Mouse (Mus musculus) G1E (cell line): ENCODE measurements around the gene Arpc4. TPM values are rescaled to one million over a fixed set of nuclear protein-coding genes. Genes with fewer than 3 reads are reported as not detected.

Source experiments
- ATAC-seq: 2 replicates; pipeline ENCODE4 v1.8.0; 2016; ENCODE audit warnings: mild to moderate bottlenecking; ENCODE audit not compliant: insufficient number of reproducible peaks, poor library complexity, low FRiP score, severe bottlenecking; ENCODE audit errors: extremely low read depth
- DNase-seq: peaks from one replicate; pipeline ENCODE4 v3.0.0; 2012; ENCODE audit warnings: low spot score
- H3K27me3 ChIP-seq: 2 replicates; pipeline ENCODE4 v1.6.1; 2012; ENCODE audit warnings: mild to moderate bottlenecking, low read length, inconsistent platforms; ENCODE audit not compliant: insufficient read depth
- H3K36me3 ChIP-seq: replicated peaks from 2 replicates; pipeline ENCODE3; 2012; ENCODE audit warnings: mild to moderate bottlenecking, inconsistent platforms
- H3K4me1 ChIP-seq: 2 replicates; pipeline ENCODE4 v1.6.1; 2012; ENCODE audit warnings: low read depth, low read length, inconsistent platforms, mixed read lengths; ENCODE audit not compliant: insufficient read depth
- H3K4me3 ChIP-seq: 2 replicates; pipeline ENCODE4 v1.5.1; 2012; ENCODE audit warnings: low read depth, mild to moderate bottlenecking, inconsistent platforms, low read length, moderate library complexity, mixed read lengths
- H3K9me3 ChIP-seq: replicated peaks from 2 replicates; pipeline ENCODE4 v1.6.1; 2012; ENCODE audit warnings: inconsistent platforms
- CTCF ChIP-seq: IDR thresholded peaks from 2 replicates; pipeline ENCODE4 v1.5.1; 2012; ENCODE audit warnings: low read depth, low read length, inconsistent platforms, mixed read lengths
- GATA1 ChIP-seq: IDR thresholded peaks from 2 replicates; pipeline ENCODE4 v1.6.1; 2012; ENCODE audit warnings: borderline replicate concordance, low read length, inconsistent platforms, mixed read lengths
- GATA2 ChIP-seq: IDR thresholded peaks from 2 replicates; pipeline ENCODE4 v1.6.1; 2012; ENCODE audit warnings: low read depth, low read length, inconsistent platforms, borderline replicate concordance
- POLR2AphosphoS5 ChIP-seq: IDR thresholded peaks from 2 replicates; pipeline ENCODE4 v1.6.1; 2012; ENCODE audit warnings: low read depth, low read length, inconsistent platforms; ENCODE audit not compliant: insufficient replicate concordance
- TAL1 ChIP-seq: conservative IDR thresholded peaks from 2 replicates; pipeline ENCODE4 v1.6.1; 2012; ENCODE audit warnings: low read depth, low read length, inconsistent platforms, mixed read lengths
- polyA plus RNA-seq: library from polyadenylated mRNA; stranded (reverse); fragments of >175 nt; gene quantifications from 2 replicates; pipeline ENCODE4 v1.2.3, GENCODE M21; 2012
- total RNA-seq, 2 experiments: library from RNA; stranded (forward) in 1 of 2; stranded (reverse) in 1 of 2; fragments of 200-1000 nt in 1 of 2; fragments of >200 nt in 1 of 2; fragmentation: Nextera tagmentation in 1 of 2; gene quantifications; 2 replicates each; pipeline ENCODE4 v1.2.3; 2014 to 2017

The Arpc4 gene
- total and polyA plus RNA-seq, 3 experiments: 96.4 to 263 (median 247) TPM

- TF ChIP-seq CTCF: no peak
- TF ChIP-seq GATA2: no peak
- no peak for TF ChIP-seq GATA1
- no peak for TF ChIP-seq TAL1
- TF ChIP-seq POLR2AphosphoS5: no peak
- ATAC-seq (no peak), DNase-seq (no peak)
- Histone ChIP-seq H3K27me3 (no peaks in the 10 kb centered on the region), H3K4me3 (no peak overlapping the region), H3K4me1 (peaks cover 20% of the 10 kb centered on the region), H3K9me3 (no peaks in the 10 kb centered on the region), H3K36me3 (peaks cover 98% of the 10 kb centered on the region)
These were observed 7.3 kb downstream of the Arpc4 start for GRCm38 (mm10) chr6:113385160-113385714.

GRCm38 (mm10) chr6:113386025-113386424 is 8.1 kb downstream of the Arpc4 start:
- no peak for TF ChIP-seq POLR2AphosphoS5
- no peak for TF ChIP-seq GATA2
- TF ChIP-seq GATA1: no peak
- TF ChIP-seq CTCF: no peak
- no peak for TF ChIP-seq TAL1
- ATAC-seq (no peak), DNase-seq (no peak)
- H3K36me3 ChIP-seq: peaks cover 98% of the 10 kb centered on the region
- peaks cover 13% of the 10 kb centered on the region; the same call in 1 of the 2 replicates for H3K4me1 ChIP-seq
- H3K27me3 ChIP-seq: no peaks in the 10 kb centered on the region
- no peaks in the 10 kb centered on the region for H3K9me3 ChIP-seq
- no peak overlapping the region for H3K4me3 ChIP-seq

- peaks cover 98% of the 10 kb centered on the region for H3K36me3 ChIP-seq
- peaks cover 6% of the 10 kb centered on the region for H3K9me3 ChIP-seq
- TF ChIP-seq CTCF (no peak), TAL1 (no peak), GATA2 (no peak), POLR2AphosphoS5 (no peak), GATA1 (no peak)
- peaks cover 6% of the 10 kb centered on the region for H3K4me1 ChIP-seq
- no peak for ATAC-seq
- no peak for DNase-seq
- no peaks in the 10 kb centered on the region for H3K27me3 ChIP-seq
- H3K4me3 ChIP-seq: no peak within 1 kb of the TSS
These were observed 11.0 kb downstream of the Arpc4 start, which contains the start of gene Ttll3 for GRCm38 (mm10) chr6:113388960-113389359. Gene Ttll3, plus strand, starts transcription at chr6:113389260.

- ATAC-seq (no peak), DNase-seq (no peak)
- TF ChIP-seq POLR2AphosphoS5: no peak
- TF ChIP-seq GATA2: no peak
- TF ChIP-seq TAL1: no peak
- TF ChIP-seq CTCF: no peak
- no peak for TF ChIP-seq GATA1
- peaks cover 2% of the 10 kb centered on the region for H3K4me1 ChIP-seq
- H3K36me3 ChIP-seq: peaks cover 99% of the 10 kb centered on the region
- no peak overlapping the region for H3K4me3 ChIP-seq
- H3K27me3 ChIP-seq: no peaks in the 10 kb centered on the region
- peaks cover 6% of the 10 kb centered on the region for H3K9me3 ChIP-seq
These were observed 12.8 kb downstream of the Arpc4 start for GRCm38 (mm10) chr6:113390715-113391114.

GRCm38 (mm10) chr6:113392015-113392386 is 14.1 kb downstream of the Arpc4 start:
- Histone ChIP-seq H3K9me3 (peaks cover 6% of the 10 kb centered on the region), H3K4me1 (peaks cover 2% of the 10 kb centered on the region; the same call in 1 of the 2 replicates), H3K27me3 (no peaks in the 10 kb centered on the region), H3K4me3 (no peak overlapping the region), H3K36me3 (peaks cover 100% of the 10 kb centered on the region)
- TF ChIP-seq POLR2AphosphoS5: no peak
- TF ChIP-seq GATA2: no peak
- no peak for TF ChIP-seq CTCF
- no peak for TF ChIP-seq GATA1
- no peak for TF ChIP-seq TAL1
- DNase-seq (no peak), ATAC-seq (no peak)

- Histone ChIP-seq H3K36me3 (peaks cover 100% of the 10 kb centered on the region), H3K4me3 (no peak overlapping the region), H3K9me3 (peaks cover 6% of the 10 kb centered on the region), H3K4me1 (peaks cover 1% of the 10 kb centered on the region; the same call in 1 of the 2 replicates), H3K27me3 (no peaks in the 10 kb centered on the region)
- DNase-seq (no peak), ATAC-seq (no peak)
- TF ChIP-seq CTCF: no peak
- no peak for TF ChIP-seq POLR2AphosphoS5
- no peak for TF ChIP-seq TAL1
- TF ChIP-seq GATA2: no peak
- no peak for TF ChIP-seq GATA1
These were observed 14.6 kb downstream of the Arpc4 start for GRCm38 (mm10) chr6:113392387-113393071.

- no peaks in the 10 kb centered on the region for H3K27me3 ChIP-seq
- ATAC-seq: no peak
- H3K9me3 ChIP-seq: peaks cover 6% of the 10 kb centered on the region
- no peak for TF ChIP-seq CTCF
- no peak for TF ChIP-seq TAL1
- no peak for TF ChIP-seq GATA2
- TF ChIP-seq POLR2AphosphoS5: no peak
- TF ChIP-seq GATA1: no peak
- H3K4me1 ChIP-seq: no peaks in the 10 kb centered on the region; the same call in 1 of the 2 replicates
- no peak for DNase-seq
- peaks cover 100% of the 10 kb centered on the region for H3K36me3 ChIP-seq
- no peak overlapping the region for H3K4me3 ChIP-seq
These were observed 16.0 kb downstream of the Arpc4 start for GRCm38 (mm10) chr6:113393951-113394350.
